Mouse (Mus musculus): ENCODE measurements around the gene Il31.
"Not testable (repeated sequence)": the region's sequence is repeated elsewhere in the genome, so short reads cannot be mapped to it uniquely, and the experiment has no call there.

Il31 gene

GRCm38 (mm10) chr5:123489112-123489785 lies at the start of gene Il31, which contains the start of gene Lrrc43:
Il31 (minus strand) TSS chr5:123489489.
Lrrc43 (plus strand) TSS chr5:123489305.
- no peak for DNase-seq (ENCODE audit: low read depth, low spot score)

- no peak for DNase-seq (ENCODE audit: low read depth, low spot score)
Observed at GRCm38 (mm10) chr5:123533801-123534200, 44.5 kb upstream of the Il31 start.

- DNase-seq (ENCODE audit: low read depth, low spot score) = no peak
Observed at GRCm38 (mm10) chr5:123530056-123530455, 40.8 kb upstream of the Il31 start.

DNA sequence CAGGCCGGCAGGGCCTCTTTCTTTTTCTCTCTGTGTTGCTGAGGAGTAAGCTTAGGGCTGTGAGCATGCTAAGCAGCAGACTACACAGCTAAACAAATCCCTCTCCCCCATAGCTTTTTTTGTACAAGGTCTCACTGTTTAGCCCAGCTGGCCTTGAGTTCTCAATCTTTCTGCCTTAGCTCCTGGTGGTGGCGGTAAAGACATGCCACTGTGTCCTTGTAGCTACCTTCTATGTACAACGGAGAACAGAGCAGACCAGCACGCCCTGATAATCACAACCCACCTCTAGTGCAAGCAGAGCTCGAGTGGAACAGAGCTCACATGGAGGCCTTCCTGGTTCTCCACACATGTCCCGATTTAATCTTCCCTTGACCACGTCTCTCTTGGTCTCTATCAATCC lies 39.4 kb upstream of the Il31 start:
- DNase-seq (ENCODE audit: low read depth, low spot score) = no peak

DNA sequence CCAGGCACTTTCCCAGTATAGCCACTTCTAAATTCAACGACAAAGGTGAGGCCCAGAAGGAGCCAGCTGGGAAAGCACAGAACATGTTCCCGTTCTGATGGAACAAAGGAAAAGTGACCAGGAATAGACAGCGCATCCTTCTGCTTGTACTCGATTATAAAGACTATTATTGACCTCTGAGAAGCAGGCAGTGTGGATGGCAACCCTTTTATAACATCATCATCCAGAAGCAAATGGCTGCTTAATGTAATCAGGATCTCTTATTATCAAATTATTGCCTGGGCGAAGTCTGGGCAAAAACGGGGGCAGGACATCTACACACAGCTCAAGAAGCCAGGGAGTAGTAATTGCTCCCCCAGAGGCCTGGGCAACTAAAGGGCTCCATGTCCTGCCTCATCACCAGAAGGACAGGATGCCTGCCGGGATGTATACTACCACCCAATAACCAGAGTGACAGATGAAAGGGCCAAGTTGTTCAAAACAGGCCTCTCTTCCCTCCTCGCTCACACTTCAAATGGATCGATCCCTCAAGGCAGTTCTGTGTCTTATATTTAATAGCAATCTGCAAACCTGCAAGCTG lies 36.7 kb upstream of the Il31 start:
- no peak for DNase-seq (ENCODE audit: low read depth, low spot score)

- DNase-seq (ENCODE audit: low read depth, low spot score) = no peak
Observed at GRCm38 (mm10) chr5:123525281-123525680, 36.0 kb upstream of the Il31 start, which contains the start of gene Gm49027. Gm49027 (minus strand) TSS chr5:123525488.

DNA sequence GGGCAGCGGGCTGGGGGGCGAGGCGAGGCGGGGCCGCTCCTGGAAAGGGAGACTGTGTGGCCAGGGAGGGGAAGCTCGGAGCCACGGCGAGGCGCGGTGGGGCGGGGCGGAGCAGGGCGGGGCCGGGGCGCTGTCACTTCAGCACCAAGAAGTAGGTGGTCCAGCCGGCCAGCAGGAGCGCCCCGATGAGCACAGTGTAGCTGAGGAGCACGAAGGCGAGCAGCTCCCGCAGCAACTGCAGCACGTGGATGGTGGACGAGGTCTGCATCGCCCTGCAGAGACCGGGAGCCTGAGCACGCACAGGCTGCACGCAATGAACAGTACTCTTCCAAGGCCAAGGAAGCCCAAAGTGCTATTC lies 35.1 kb upstream of the Il31 start:
- no peak for DNase-seq (ENCODE audit: low read depth, low spot score)

DNA sequence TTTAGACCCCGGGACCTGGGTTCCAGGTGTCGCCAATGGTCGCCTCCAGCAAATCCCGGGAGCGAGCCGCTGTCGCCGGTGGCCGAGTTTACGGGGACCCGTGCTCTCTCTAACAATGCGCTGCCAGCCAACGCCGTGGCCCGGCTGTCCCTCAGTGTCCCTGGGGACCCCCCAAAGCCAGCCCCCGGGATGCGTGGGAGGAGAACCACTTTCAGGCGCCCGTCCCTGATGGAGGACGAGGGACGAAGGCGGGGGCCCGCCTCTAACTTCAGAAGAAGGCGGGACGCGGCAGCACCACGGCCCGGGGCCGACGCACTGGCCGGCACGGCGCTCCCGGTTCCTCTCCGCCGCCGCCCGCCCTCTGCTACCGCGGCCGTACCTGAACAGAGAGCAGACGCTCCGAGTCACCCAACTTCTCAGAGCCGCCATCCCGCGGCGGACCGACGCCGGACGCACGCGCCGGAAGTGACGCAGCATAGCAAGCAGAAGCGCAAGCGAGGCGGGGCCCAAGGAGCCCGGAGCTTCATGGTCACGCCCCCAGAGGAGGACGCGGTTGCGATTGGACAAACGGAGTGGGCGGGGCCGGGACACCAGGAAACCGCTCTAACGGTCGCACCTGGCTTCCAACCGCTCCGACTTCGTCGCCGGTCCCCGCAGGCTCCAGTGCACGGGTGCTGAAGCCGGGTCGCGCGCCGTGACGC lies 34.6 kb upstream of the Il31 start, which contains the start of gene Diablo:
TSS of gene Diablo (minus strand) at position 485 of the 701 bp plus-strand sequence.
- DNase-seq (ENCODE audit: low read depth, low spot score) = peak; percentile 93

- no peak for DNase-seq (ENCODE audit: low read depth, low spot score)
Observed at GRCm38 (mm10) chr5:123522166-123522565, 32.9 kb upstream of the Il31 start.

DNA sequence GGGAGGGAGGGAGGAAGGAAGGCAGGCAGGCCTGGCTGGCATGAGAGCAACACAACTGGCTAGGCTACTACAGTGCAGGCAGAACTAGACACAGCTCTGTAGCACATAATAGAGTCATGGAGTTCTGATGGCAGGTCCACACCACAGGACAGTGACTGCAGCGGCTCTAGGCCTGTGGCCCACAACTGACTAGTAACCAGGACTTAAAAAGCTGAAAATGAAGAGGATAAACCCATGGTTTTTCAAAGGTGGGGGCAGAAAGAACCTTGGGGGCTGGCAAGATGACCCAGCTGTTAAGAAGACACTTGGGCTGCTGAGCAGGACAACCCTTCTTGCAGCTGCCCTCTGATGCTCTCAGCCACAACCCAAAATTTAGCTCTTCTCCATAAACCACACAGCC lies 32.3 kb upstream of the Il31 start:
- DNase-seq (ENCODE audit: low read depth, low spot score) = no peak

DNA sequence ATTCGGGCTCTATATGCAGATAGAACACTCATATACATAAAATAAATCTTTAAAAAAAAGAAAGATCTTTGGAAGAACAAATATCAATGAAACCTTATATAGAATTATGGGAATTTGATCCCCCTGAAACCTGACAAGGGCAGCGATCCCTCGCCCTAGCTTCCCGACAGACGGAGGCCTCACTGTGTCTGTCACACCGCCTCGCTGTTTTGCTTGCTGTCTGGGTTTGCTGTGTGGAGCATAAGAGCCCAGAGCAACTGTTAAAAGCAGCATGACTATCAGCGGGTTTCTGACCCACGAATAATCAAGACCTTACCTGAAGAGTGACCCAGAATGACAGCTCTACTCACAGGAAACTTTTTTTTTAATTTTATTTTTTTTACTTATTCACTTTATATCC lies 31.4 kb upstream of the Il31 start:
- no peak for DNase-seq (ENCODE audit: low read depth, low spot score)

GRCm38 (mm10) chr5:123514871-123515270 lies 25.6 kb upstream of the Il31 start:
- no peak for DNase-seq (ENCODE audit: low read depth, low spot score)

GRCm38 (mm10) chr5:123512102-123512501 lies 22.8 kb upstream of the Il31 start:
- no peak for DNase-seq (ENCODE audit: low read depth, low spot score)

GRCm38 (mm10) chr5:123511426-123511825 lies 22.1 kb upstream of the Il31 start:
- not testable (repeated sequence) for DNase-seq (ENCODE audit: low read depth, low spot score)

DNA sequence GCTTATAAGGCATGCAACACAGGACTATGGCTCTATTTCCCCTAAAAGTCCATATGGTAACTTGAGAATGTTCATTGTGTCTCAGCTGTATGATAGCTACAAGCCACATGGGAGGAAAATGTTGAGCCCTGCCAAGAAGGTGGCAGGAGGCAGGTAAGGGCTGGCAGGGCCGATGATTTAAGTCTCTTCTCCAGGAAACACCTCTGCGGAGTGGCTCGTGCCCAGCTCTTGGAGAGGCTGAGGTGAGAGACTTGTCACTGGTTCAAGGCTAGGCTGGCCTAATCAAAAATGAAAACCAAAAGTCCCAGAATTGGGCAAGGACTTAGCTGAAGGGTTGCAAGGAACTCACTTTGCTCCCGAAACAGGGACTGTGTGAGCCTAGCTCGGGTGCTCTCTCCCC lies 20.9 kb upstream of the Il31 start, which contains the start of gene B3gnt4:
TSS of gene B3gnt4 (plus strand) at position 301 of the 400 bp plus-strand sequence.
- no peak for DNase-seq (ENCODE audit: low read depth, low spot score)

GRCm38 (mm10) chr5:123508921-123509320 lies 19.6 kb upstream of the Il31 start:
- DNase-seq (ENCODE audit: low read depth, low spot score) = no peak

GRCm38 (mm10) chr5:123507936-123508723 lies 18.8 kb upstream of the Il31 start:
- peak; percentile 78 for DNase-seq (ENCODE audit: low read depth, low spot score)

GRCm38 (mm10) chr5:123501973-123502372 lies 12.7 kb upstream of the Il31 start:
- no peak for DNase-seq (ENCODE audit: low read depth, low spot score)

GRCm38 (mm10) chr5:123499717-123500116 lies 10.4 kb upstream of the Il31 start:
- no peak for DNase-seq (ENCODE audit: low read depth, low spot score)

DNA sequence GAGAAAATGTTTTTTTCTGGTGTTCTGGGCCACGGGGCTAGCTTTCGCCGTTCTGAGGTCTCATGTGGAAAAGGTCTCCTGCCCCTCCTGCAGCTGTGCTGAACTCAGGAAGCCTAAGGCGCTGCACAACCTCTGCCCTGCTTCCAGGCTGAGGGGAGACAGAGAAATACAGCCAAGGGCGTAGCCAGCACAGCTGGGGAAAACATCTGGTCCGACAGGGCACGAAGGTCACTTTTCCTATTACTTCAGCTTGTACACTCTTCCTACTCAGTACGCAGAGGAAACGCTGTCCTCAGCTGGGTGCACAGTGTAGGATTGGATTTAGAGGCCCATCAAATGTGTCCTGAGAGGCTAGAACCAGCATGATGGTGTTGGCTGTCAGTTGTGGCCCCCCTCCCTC lies 646 bp upstream of the Il31 start:
- no peak for DNase-seq (ENCODE audit: low read depth, low spot score)

- no peak for DNase-seq (ENCODE audit: low read depth, low spot score)
Observed at GRCm38 (mm10) chr5:123487659-123488395, 1.5 kb downstream of the Il31 start.

All from brain, embryonic 18.5 days (tissue).